Mouse (Mus musculus): Measurements from ENCODE around the gene Cit.

The Cit gene

GRCm38 (mm10) chr5:115958814-115959213 is 113.7 kb downstream of the Cit start:
- no peak for TF ChIP-seq GATA4 (IDR thresholded peaks at IDR 0.05; ENCODE audit: insufficient replicate concordance, low read length)

DNA sequence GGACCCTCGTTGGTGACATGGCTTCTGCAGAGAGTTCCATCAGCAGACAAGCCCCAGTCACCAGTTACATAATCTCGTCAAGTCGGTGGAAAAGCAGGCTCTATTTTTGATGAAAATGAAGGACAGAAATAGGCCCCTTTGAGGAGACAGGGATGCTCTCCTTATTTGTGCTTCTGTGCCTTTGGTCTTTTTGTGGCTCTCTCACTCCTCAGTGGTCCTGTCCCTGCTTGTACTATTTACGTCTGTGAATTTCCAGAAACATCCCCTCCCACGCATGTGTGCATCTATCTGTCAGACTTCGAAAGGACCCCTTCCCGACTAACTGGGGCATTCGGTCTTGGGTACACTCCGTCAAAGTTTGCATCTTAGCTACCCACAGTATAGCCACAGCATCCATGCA is 116.7 kb downstream of the Cit start:
- TF ChIP-seq GATA4 (IDR thresholded peaks at IDR 0.05; ENCODE audit: insufficient replicate concordance, low read length) = no peak

DNA sequence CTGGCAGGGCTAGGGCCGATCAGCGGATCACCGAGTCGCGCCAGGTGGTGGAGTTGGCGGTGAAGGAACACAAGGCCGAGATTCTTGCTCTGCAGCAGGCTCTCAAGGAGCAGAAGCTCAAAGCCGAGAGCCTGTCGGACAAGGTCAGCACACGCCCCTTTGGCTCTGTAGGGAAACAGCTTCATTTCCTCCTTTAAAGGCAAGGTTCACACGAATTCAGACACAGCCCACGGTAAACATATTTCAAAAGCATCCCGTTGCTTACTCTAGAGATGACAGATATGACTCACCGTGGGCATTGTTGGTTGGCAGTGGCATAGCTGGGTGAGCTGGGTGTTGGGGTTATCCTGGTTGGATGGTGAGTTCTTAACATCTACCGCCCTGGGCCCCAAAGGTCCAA is 126.2 kb downstream of the Cit start:
- TF ChIP-seq GATA4 (IDR thresholded peaks at IDR 0.05; ENCODE audit: insufficient replicate concordance, low read length) = no peak

GRCm38 (mm10) chr5:115975672-115976071 is 130.6 kb downstream of the Cit start:
- no peak for TF ChIP-seq GATA4 (IDR thresholded peaks at IDR 0.05; ENCODE audit: insufficient replicate concordance, low read length)

DNA sequence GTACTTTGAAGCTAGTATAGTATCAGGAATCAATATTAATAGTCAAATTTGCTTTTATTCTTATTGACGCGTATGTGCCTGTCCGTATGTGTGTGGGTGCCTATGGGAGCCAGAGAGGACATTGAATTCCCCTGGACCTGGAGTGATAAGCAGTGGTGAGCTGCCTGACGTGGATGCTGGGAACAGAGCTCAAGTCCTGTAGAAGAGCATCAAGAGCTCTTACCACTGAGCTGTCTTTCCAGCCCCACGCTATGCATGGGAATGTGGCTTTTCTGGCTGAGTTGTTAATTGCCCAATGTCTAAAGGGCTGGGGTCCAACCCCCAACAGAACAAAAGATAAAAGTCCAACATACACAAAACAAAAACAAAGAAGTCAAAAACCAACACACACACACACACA is 131.4 kb downstream of the Cit start:
- no peak for TF ChIP-seq GATA4 (IDR thresholded peaks at IDR 0.05; ENCODE audit: insufficient replicate concordance, low read length)

DNA sequence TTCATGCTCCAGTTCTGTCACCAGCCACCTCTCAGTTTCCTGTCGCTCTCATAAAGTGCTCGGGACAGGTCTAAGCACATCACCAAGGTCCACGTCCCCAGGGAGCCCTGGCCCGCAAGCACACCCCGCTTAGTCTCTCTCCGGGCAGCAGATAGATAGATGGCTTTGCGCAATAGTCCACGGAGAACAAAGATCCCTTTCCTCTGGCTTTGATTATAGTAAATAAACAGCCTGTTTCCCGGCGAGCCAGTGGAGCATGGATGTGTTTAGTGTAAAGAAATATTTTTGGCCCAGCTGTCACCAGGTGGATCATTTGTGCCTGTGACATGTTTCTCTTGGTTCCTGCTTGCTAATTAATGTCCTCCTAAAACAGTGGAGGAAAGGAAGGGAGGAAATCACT is 132.2 kb downstream of the Cit start:
- TF ChIP-seq GATA4 (IDR thresholded peaks at IDR 0.05; ENCODE audit: insufficient replicate concordance, low read length) = no peak

DNA sequence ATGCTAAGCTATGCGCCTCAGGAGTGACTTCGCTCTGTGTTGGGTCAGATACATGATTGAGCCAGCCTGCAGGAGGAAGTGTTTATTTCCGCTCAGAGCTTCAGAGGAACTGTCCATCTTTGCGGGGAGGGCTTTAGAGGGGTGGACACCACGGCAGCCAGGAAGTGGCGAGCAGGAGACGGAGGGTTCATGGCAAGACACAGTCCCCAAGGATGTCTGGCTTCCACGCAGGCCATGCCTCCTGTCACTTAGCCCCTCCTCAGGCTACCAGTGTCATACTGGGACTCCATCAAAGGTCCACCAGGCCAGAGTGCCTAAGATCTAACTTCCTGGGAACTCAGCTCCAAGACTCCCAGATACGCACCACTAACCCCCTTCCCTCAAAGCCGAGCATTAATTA is 132.7 kb downstream of the Cit start:
- TF ChIP-seq GATA4 (IDR thresholded peaks at IDR 0.05; ENCODE audit: insufficient replicate concordance, low read length) = no peak

DNA sequence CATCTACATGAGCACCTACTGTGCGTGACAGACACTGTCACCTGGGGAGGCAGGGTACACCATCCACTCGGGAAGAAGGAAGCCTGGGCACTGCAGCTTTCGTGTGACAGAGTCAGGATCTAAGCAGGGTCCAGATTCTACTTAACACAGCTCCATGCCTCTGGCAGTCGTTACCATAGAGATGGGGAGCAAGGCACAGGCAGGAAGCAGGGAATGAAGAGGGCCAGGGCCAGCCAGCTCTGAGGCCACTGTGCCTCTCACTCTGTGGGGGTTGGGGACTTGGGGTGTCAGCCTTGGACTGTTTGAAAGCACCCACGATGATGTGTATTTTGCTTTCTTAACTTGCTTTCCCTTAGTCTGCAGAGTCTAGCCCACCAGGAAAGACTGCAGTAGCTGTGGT is 133.2 kb downstream of the Cit start:
- no peak for TF ChIP-seq GATA4 (IDR thresholded peaks at IDR 0.05; ENCODE audit: insufficient replicate concordance, low read length)

GRCm38 (mm10) chr5:115979134-115979696 is 134.1 kb downstream of the Cit start:
- no peak for TF ChIP-seq GATA4 (IDR thresholded peaks at IDR 0.05; ENCODE audit: insufficient replicate concordance, low read length)

DNA sequence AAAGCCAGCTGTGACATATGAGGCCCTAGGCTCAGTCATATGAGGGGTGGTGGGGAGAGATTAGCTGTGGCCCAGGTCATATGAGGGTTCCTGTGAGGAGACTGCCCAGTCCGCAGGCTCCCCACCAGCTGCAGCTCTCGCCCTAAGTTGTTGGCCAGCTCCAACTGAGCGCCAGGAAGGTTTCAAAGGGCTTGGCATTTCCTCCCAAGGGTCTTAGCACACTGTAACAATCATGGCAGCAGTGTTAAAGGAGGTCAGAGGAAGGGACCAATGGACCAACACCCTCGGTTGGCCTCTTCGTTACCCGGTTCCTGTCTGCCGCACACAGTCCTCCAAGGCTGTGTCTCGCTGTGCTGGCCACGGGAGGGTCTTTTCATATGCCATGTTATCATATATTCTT is 135.5 kb downstream of the Cit start:
- no peak for TF ChIP-seq GATA4 (IDR thresholded peaks at IDR 0.05; ENCODE audit: insufficient replicate concordance, low read length)

GRCm38 (mm10) chr5:115982671-115983373 is 137.7 kb downstream of the Cit start:
- no peak for TF ChIP-seq GATA4 (IDR thresholded peaks at IDR 0.05; ENCODE audit: insufficient replicate concordance, low read length)

- no peak for TF ChIP-seq GATA4 (IDR thresholded peaks at IDR 0.05; ENCODE audit: insufficient replicate concordance, low read length)
Observed at GRCm38 (mm10) chr5:115984392-115984791, 139.3 kb downstream of the Cit start.

- no peak for TF ChIP-seq GATA4 (IDR thresholded peaks at IDR 0.05; ENCODE audit: insufficient replicate concordance, low read length)
Observed at GRCm38 (mm10) chr5:115985101-115985500, 140.0 kb downstream of the Cit start.

DNA sequence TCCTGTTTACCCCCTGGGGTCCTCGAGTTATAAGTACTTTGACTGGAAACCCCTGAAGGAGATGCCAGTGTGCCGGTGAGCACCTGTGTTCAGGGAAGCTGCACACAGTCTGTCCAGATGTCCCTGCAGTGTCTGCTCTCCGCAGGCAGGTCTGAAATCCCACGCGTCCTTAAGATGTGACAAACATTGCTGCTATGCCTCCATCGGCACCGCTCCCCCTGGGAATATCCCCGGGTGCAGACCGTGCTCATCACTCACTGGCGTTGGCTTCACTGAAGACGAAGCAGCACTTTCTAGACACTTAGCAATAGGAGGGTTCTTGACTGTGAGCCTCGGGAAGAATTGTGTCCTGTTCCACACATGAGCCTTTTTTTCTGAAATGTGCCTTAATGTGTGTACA is 142.2 kb downstream of the Cit start:
- TF ChIP-seq GATA4 (IDR thresholded peaks at IDR 0.05; ENCODE audit: insufficient replicate concordance, low read length) = no peak

- no peak for TF ChIP-seq GATA4 (IDR thresholded peaks at IDR 0.05; ENCODE audit: insufficient replicate concordance, low read length)
Observed at GRCm38 (mm10) chr5:115991717-115992116, 146.6 kb downstream of the Cit start.

DNA sequence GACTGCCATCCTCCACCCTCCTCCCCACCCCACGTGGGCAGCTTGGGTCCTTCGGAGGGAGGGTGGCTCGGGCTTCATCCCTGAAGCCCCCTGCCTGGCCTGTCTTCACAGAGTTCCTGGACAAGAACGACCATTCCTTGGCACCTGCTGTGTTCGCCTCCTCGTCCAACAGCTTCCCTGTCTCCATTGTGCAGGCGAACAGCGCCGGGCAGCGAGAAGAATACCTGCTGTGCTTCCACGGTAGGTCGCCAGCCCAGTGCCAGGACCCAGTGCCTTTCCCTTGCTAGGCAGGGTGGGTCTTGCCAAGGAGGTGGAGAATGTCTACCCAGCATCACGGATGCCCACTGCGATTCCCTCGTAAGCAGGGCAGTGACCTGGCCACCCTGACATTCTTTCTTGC is 149.0 kb downstream of the Cit start:
- TF ChIP-seq GATA4 (IDR thresholded peaks at IDR 0.05; ENCODE audit: insufficient replicate concordance, low read length) = no peak

DNA sequence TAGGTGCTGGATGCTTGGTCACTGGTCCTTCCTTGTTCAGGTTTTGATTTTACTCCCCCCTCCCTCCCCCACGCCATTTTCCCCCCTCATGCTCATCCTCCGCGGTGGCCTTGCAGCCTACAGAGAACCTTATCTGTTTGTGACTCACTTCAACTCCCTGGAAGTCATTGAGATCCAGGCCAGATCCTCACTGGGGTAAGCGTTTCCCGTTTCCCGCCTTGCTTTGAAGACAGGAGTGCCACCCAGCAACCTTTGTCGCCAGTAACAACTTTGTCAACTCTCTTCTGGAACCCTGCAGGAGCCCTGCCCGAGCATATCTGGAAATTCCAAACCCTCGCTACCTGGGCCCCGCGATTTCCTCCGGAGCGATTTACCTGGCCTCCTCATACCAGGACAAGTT is 152.3 kb downstream of the Cit start:
- TF ChIP-seq GATA4 (IDR thresholded peaks at IDR 0.05; ENCODE audit: insufficient replicate concordance, low read length) = no peak

Measured in liver, adult (tissue).